Mouse (Mus musculus) bone marrow macrophage, adult 2 months (primary cell): ENCODE data around the gene Mpnd.

Experiments used
- CTCF ChIP-seq: IDR thresholded peaks from 2 replicates; pipeline ENCODE4 v1.5.1; 2012; ENCODE audit warnings: low read depth, mild to moderate bottlenecking, low read length, moderate library complexity
- POLR2A ChIP-seq: IDR thresholded peaks from 2 replicates; pipeline ENCODE4 v1.6.1; 2012; ENCODE audit warnings: mild to moderate bottlenecking, low read depth, low read length, borderline replicate concordance

GRCm38 (mm10) chr17:56057381-56058120 lies 52.0 kb downstream of the Mpnd start:
- no peak for TF ChIP-seq CTCF
- no peak for TF ChIP-seq POLR2A
